Mouse (Mus musculus): Measurements from ENCODE around the gene Top3a.

DNA sequence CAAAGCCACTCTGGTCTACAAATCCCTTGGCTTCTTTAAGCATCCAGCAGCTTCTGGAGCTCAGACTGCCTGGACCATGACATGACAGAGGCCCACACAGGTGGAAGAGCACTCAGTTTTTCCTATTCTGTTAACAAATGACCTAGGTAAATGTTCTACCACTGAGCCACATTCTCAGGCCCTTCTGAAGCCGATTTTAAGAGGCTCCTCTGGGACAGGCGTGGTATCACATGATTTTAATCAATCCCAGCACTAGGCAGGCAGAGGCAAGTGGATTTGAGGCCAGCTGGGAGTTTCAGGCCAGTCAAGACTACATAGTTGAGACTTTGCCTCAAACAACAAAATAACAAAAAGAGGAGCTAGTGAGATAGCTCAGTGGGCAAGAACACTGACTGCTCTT is 13.3 kb upstream of the Top3a start:
- no peak for TF ChIP-seq CTCF (IDR thresholded peaks at IDR 0.05; ENCODE audit: extremely low read depth, insufficient read depth, insufficient read length, insufficient replicate concordance)
- TF ChIP-seq POLR2A (IDR thresholded peaks at IDR 0.05; ENCODE audit: low read depth, low read length), result no peak
